Mouse (Mus musculus): ENCODE data around the gene Necab2.

- no peak for TF ChIP-seq TAL1 (IDR thresholded peaks at IDR 0.05; ENCODE audit: low read length)
- no peak for TF ChIP-seq GATA1 (IDR thresholded peaks at IDR 0.05; ENCODE audit: low read length)
Measured at GRCm38 (mm10) chr8:119436331-119436730, 10.2 kb upstream of the Necab2 start.
